Mouse (Mus musculus): ENCODE measurements around the gene Tmem88. TPM values are rescaled to one million over a fixed set of nuclear protein-coding genes. Genes with fewer than 3 reads are reported as not detected.

Tmem88 gene
- polyA plus RNA-seq, 1 experiment from 2014 or later: 13.7 TPM

DNA sequence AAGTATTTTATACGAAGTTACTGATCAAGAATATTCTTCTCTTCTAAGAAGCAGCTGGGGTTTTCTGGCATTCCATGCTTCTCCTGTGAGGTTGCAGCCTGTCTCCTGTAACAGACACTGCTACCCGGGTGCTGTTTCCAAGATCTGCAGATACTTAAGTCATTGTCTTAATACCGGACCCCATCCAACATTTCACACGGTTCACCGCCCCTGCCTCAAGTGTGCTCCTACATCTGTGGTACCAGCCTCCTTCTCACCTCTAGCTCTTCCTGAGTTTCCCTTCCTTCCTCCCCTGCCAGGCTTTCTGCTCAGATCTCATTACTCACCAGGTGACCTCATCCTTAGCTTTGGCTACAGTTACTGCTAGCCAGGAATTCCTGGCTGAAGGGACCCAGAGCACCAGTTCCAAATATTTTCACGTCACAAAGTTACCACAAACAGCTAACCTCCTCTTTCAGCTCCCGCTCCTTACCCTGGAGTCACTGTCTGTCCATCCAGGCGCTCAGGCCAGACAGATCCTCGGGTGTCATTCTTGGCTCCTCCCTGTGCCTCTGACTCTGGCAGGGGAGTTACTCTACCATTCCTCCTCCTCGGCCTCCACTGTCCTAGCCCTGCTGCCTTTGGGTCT is 15.4 kb downstream of the Tmem88 start:
- Histone ChIP-seq H3K36me3 (peaks cover 7% of the 10 kb centered on the region; the same call in 1 of the 2 replicates), H3K4me2 (replicated peaks) (no peak overlapping the region), H3K27ac (no peak overlapping the region), H3K9ac (no peak overlapping the region), H3K27me3 (replicated peaks) (no peaks in the 10 kb centered on the region), H3K4me1 (no peaks in the 10 kb centered on the region), H3K9me3 (no peaks in the 10 kb centered on the region), H3K4me3 (no peak overlapping the region)
- 72% methylated on average over 10 of the region's 10 CpGs for whole genome bisulfite sequencing
- no peak for ATAC-seq (ENCODE audit: low FRiP score, low read depth)

- Histone ChIP-seq H3K4me1 (no peaks in the 10 kb centered on the region), H3K27ac (no peak overlapping the region), H3K4me3 (no peak overlapping the region), H3K27me3 (replicated peaks) (no peaks in the 10 kb centered on the region), H3K36me3 (peaks cover 7% of the 10 kb centered on the region; the same call in 1 of the 2 replicates), H3K9ac (no peak overlapping the region), H3K9me3 (no peaks in the 10 kb centered on the region), H3K4me2 (replicated peaks) (no peak overlapping the region)
- no peak for ATAC-seq (ENCODE audit: low FRiP score, low read depth)
- WGBS: 85% methylated on average over 6 of the region's 6 CpGs
Observed at GRCm38 (mm10) chr11:69381356-69381755, 16.7 kb downstream of the Tmem88 start.

DNA sequence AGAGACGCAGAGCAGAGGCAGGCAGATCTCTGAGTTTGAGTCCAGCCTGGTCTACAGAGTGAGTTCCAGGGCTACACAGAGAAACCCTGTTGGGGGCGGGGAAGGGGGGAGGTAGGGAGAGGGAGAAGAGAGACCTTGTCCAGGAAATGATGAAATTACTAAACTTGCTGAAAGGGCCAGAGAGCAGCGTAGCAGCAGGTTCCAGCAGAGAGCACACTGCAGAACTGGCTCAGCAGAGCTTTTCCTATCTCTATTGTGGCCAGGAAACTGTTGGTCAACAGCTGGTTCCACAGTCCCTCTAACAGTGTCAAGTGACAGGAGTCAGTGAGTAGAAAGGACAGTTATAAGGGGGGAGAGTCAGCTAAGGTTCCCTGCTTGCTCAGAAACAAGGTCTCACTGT is 18.4 kb downstream of the Tmem88 start:
- WGBS: 88% methylated on average over 3 of the region's 3 CpGs
- H3K4me3 ChIP-seq: no peak overlapping the region
- peaks cover 7% of the 10 kb centered on the region; the same call in 1 of the 2 replicates for H3K36me3 ChIP-seq
- no peaks in the 10 kb centered on the region for H3K4me1 ChIP-seq
- no peaks in the 10 kb centered on the region for H3K27me3 ChIP-seq (replicated peaks)
- H3K27ac ChIP-seq: no peak overlapping the region
- ATAC-seq (ENCODE audit: low FRiP score, low read depth): no peak
- H3K9me3 ChIP-seq: no peaks in the 10 kb centered on the region
- H3K4me2 ChIP-seq (replicated peaks): no peak overlapping the region
- no peak overlapping the region for H3K9ac ChIP-seq

DNA sequence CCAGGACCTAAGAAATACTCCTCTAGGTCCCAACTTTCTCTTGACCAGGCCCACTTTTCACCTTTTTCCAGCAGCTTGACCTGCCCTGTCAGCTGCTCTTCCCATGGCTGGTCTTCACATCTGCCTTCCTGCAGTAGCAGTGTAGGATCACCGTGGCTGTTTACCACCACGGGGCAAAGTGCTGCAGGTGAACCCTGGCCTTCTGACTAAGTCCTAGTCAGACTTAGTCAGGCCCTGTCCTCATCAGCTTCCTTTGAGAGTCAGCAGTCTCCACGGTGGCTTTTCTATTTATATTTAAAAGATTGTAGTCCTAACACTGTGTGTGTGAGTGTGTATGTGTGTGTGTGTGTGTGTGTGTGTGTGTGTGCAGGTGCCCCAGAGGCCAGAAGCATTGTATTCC is 20.3 kb downstream of the Tmem88 start:
- Histone ChIP-seq H3K27ac (no peak overlapping the region), H3K36me3 (peaks cover 20% of the 10 kb centered on the region), H3K4me2 (replicated peaks) (no peak overlapping the region), H3K9me3 (no peaks in the 10 kb centered on the region), H3K27me3 (replicated peaks) (no peaks in the 10 kb centered on the region), H3K4me1 (no peaks in the 10 kb centered on the region), H3K9ac (no peak overlapping the region), H3K4me3 (no peak overlapping the region)
- no peak for ATAC-seq (ENCODE audit: low FRiP score, low read depth)
- 83% methylated on average over 3 of the region's 3 CpGs for WGBS

DNA sequence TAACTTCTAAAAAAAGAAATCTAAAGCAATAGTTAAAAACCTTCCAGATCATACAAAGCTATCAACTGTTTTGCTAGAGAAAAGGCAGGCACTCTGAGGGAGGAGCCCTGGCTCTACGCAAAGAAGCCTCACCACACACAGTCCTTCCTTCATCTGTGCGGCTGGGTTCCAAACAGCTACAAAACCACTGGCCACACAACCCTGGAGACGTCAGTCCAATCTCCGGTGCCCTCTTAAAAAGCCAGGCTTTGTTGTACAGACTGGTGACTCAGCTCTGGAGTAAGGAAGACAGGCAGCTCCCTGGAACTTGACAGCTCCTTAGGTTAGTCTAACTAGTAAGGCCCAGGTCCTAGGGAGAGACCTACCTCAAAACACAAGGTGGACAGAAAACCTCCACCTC is 22.4 kb downstream of the Tmem88 start:
- no peak for ATAC-seq (ENCODE audit: low FRiP score, low read depth)
- Histone ChIP-seq H3K4me2 (replicated peaks) (no peak overlapping the region), H3K9ac (no peak overlapping the region), H3K4me3 (no peak overlapping the region), H3K36me3 (peaks cover 20% of the 10 kb centered on the region), H3K27ac (no peak overlapping the region), H3K9me3 (no peaks in the 10 kb centered on the region), H3K4me1 (peaks cover 19% of the 10 kb centered on the region), H3K27me3 (replicated peaks) (no peaks in the 10 kb centered on the region)
- WGBS: 93% methylated on average over 4 of the region's 4 CpGs

GRCm38 (mm10) chr11:69373223-69373965 is 24.6 kb downstream of the Tmem88 start:
- Histone ChIP-seq H3K9me3 (no peaks in the 10 kb centered on the region), H3K27me3 (replicated peaks) (no peaks in the 10 kb centered on the region), H3K27ac (no peak overlapping the region), H3K9ac (no peak overlapping the region), H3K4me3 (no peak overlapping the region), H3K4me2 (replicated peaks) (no peak overlapping the region), H3K4me1 (peaks cover 24% of the 10 kb centered on the region), H3K36me3 (peaks cover 17% of the 10 kb centered on the region)
- 93% methylated on average over 16 of the region's 16 CpGs for WGBS
- no peak for ATAC-seq (ENCODE audit: low FRiP score, low read depth)

DNA sequence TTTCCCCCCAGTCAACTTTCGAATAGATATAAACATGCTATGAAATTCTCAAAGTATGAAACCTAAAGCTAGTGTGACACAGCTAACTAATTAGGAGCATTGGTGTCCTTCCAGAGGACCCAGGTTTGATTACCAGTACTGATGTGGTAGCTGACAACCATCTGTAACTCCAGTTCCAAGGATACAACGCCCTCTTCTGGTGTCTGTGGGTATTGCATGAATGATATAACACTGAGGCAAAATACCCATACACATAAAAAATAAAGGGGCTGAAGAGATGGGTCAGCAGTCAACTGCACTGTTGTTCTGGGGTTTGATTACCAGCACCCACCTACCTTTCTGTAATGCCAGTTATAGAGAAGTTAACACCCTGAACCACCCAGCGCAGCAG is 25.3 kb downstream of the Tmem88 start:
- no peak for ATAC-seq (ENCODE audit: low FRiP score, low read depth)
- Histone ChIP-seq H3K9ac (no peak overlapping the region), H3K4me1 (peaks cover 30% of the 10 kb centered on the region), H3K36me3 (peaks cover 15% of the 10 kb centered on the region), H3K4me3 (no peak overlapping the region), H3K27ac (peak overlapping the region; percentile 55; the same call in 1 of the 2 replicates), H3K4me2 (replicated peaks) (peak overlapping the region; percentile 48; the same call in 1 of the 2 replicates), H3K27me3 (replicated peaks) (no peaks in the 10 kb centered on the region), H3K9me3 (no peaks in the 10 kb centered on the region)
- 67% methylated on average over 3 of the region's 3 CpGs for WGBS

- WGBS: 31% methylated on average over 12 of the region's 12 CpGs
- H3K4me3 ChIP-seq: no peak overlapping the region; the same call in 1 of the 2 replicates
- ATAC-seq (ENCODE audit: low FRiP score, low read depth): no peak
Observed at GRCm38 (mm10) chr11:69372056-69372779, 25.8 kb downstream of the Tmem88 start.

GRCm38 (mm10) chr11:69371601-69372000 is 26.4 kb downstream of the Tmem88 start:
- H3K9ac ChIP-seq: 0 out of 2 replicates have a peak overlapping the region, but pooled peaks have one; percentile 0
- H3K36me3 ChIP-seq: peaks cover 13% of the 10 kb centered on the region
- peaks cover 34% of the 10 kb centered on the region for H3K4me1 ChIP-seq
- H3K4me2 ChIP-seq (replicated peaks): peak overlapping the region; percentile 48
- ATAC-seq (ENCODE audit: low FRiP score, low read depth): no peak
- no peak overlapping the region; the same call in 1 of the 2 replicates for H3K4me3 ChIP-seq
- H3K27ac ChIP-seq: peak overlapping the region; percentile 55
- H3K9me3 ChIP-seq: no peaks in the 10 kb centered on the region
- no peaks in the 10 kb centered on the region for H3K27me3 ChIP-seq (replicated peaks)
- 15% methylated on average over 12 of the region's 12 CpGs for WGBS

More at GRCm38 (mm10) chr11:69372056-69372779, 25.8 kb downstream of the Tmem88 start:
- peaks cover 13% of the 10 kb centered on the region for H3K36me3 ChIP-seq
- H3K4me1 ChIP-seq: peaks cover 34% of the 10 kb centered on the region
- H3K27ac ChIP-seq: peak overlapping the region; percentile 55
- H3K4me2 ChIP-seq (replicated peaks): peak overlapping the region; percentile 48
- H3K9me3 ChIP-seq: no peaks in the 10 kb centered on the region
- no peaks in the 10 kb centered on the region for H3K27me3 ChIP-seq (replicated peaks)
- H3K9ac ChIP-seq: 0 out of 2 replicates have a peak overlapping the region, but pooled peaks have one; percentile 0

DNA sequence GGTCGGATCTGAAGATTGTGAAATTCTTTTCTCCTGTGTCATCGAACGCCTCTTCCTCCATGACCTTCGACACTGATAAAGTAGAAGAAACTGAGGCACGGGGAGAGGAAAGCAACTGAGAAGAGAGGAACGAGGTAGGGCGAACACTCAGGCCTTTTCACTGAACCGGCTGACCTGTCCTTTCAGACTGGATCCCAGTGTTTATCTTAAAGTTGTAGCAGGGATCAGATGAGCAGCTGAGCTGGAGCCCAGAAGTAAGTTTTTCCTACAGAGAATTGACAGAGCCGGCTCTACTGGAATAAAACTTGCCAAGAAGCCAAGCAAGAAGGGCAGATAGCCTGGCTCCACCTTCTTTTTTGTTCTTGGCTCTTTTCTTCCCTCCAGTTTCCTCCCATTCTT is 27.2 kb downstream of the Tmem88 start:
- no peak overlapping the region for H3K9ac ChIP-seq
- peaks cover 39% of the 10 kb centered on the region for H3K4me1 ChIP-seq
- no peak overlapping the region for H3K4me3 ChIP-seq

GRCm38 (mm10) chr11:69369990-69370816 is 27.8 kb downstream of the Tmem88 start:
- peaks cover 13% of the 10 kb centered on the region; the same call in 1 of the 2 replicates for H3K36me3 ChIP-seq
- peak overlapping the region; percentile 90 for H3K4me2 ChIP-seq (replicated peaks)
- H3K27ac ChIP-seq: peak overlapping the region; percentile 59; the same call in 1 of the 2 replicates
- H3K27me3 ChIP-seq (replicated peaks): no peaks in the 10 kb centered on the region
- H3K9ac ChIP-seq: peak overlapping the region; percentile 99; the same call in 1 of the 2 replicates
- WGBS: 23% methylated on average over 2 of the region's 2 CpGs
- peak overlapping the region; percentile 99; the same call in 1 of the 2 replicates for H3K4me3 ChIP-seq
- H3K9me3 ChIP-seq: no peaks in the 10 kb centered on the region
- H3K4me1 ChIP-seq: peaks cover 45% of the 10 kb centered on the region
- no peak for ATAC-seq (ENCODE audit: low FRiP score, low read depth)

More for the DNA sequence above, 27.2 kb downstream of the Tmem88 start:
- H3K27ac ChIP-seq: peak overlapping the region; percentile 59; the same call in 1 of the 2 replicates
- H3K36me3 ChIP-seq: peaks cover 13% of the 10 kb centered on the region
- peak overlapping the region; percentile 48 for H3K4me2 ChIP-seq (replicated peaks)
- no peaks in the 10 kb centered on the region for H3K27me3 ChIP-seq (replicated peaks)
- WGBS: 10% methylated on average over 9 of the region's 9 CpGs
- ATAC-seq (ENCODE audit: low FRiP score, low read depth): no peak
- no peaks in the 10 kb centered on the region for H3K9me3 ChIP-seq
